Mouse (Mus musculus) heart, adult 2 months (tissue): ENCODE data around the gene Plppr1.

Experiments
- CTCF ChIP-seq: fragments of 200-600 bp; IDR thresholded peaks from 2 replicates; pipeline ENCODE4 v1.8.1; 2022; ENCODE audit warnings: antibody characterized with exemption, mild to moderate bottlenecking, moderate library complexity
- EP300 ChIP-seq: fragments of 200-500 bp; IDR thresholded peaks from 2 replicates; pipeline ENCODE4 v1.6.1; 2011; ENCODE audit warnings: low read depth, low read length, control low read depth; ENCODE audit not compliant: insufficient read depth
- POLR2A ChIP-seq: fragments of 200-500 bp; IDR thresholded peaks from 2 replicates; pipeline ENCODE4 v1.6.1; 2011; ENCODE audit warnings: mild to moderate bottlenecking, low read depth, low read length, control low read depth; ENCODE audit not compliant: insufficient read depth

DNA sequence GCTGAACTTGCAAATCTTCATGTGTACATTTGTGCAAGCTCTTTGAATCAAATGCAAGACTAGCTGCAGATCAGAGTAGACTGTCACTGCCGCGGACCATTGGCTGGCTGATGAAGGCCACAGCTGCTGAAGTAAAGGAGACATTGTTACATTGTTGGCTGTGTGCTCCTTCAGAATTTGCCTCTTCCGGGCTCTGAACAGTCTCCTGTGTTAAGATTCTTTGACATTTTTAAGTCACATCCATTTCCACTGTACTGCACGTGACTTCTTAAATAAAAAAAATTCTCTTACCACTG is 227.1 kb downstream of the Plppr1 start:
- TF ChIP-seq POLR2A (no peak), CTCF (no peak), EP300 (no peak)
